Mouse (Mus musculus): Measurements from ENCODE around the gene Erc1. TPM values are rescaled to one million over a fixed set of nuclear protein-coding genes. Genes with fewer than 3 reads are reported as not detected.
A peak's percentile ranks its signal among the peaks of the same experiment; 100 is the strongest.
"Not testable (repeated sequence)": the region's sequence is repeated elsewhere in the genome, so short reads cannot be mapped to it uniquely, and the experiment has no call there.

Erc1 gene
- polyA plus RNA-seq, 1 experiment from 2014 or later = 20.0 TPM

GRCm38 (mm10) chr6:119654777-119655176 is 193.2 kb downstream of the Erc1 start:
- H3K9ac ChIP-seq (ENCODE audit: low read length); H3K9me3 ChIP-seq (ENCODE audit: control insufficient read depth, low read length); H3K4me3 ChIP-seq (ENCODE audit: control insufficient read depth in 1 of 2, insufficient read depth in 1 of 2, low read depth in 1 of 2, low read length in 2 of 2); ATAC-seq (ENCODE audit: insufficient number of reproducible peaks, insufficient read depth, low FRiP score, low read depth); H3K4me1 ChIP-seq (ENCODE audit: control insufficient read depth in 2 of 2, insufficient read depth in 2 of 2, low read length in 2 of 2); H3K27me3 ChIP-seq (ENCODE audit: control insufficient read depth, insufficient read depth, low read length); H3K4me2 ChIP-seq (ENCODE audit: low read length); H3K36me3 ChIP-seq (ENCODE audit: control insufficient read depth, insufficient read depth, low read length): not testable (repeated sequence)
- peak overlapping the region; percentile 44 to 53; a peak in 2 of 4 replicates for H3K27ac ChIP-seq (replicated peaks in 1 of 2; ENCODE audit: control insufficient read depth in 1 of 2, insufficient read depth in 1 of 2, low read depth in 2 of 2, low read length in 2 of 2)
- 42% methylated on average over 2 of the region's 2 CpGs for WGBS

- H3K4me2 ChIP-seq (ENCODE audit: low read length) = no peak overlapping the region
- no peak overlapping the region for H3K9ac ChIP-seq (ENCODE audit: low read length)
- no peak overlapping the region for H3K4me3 ChIP-seq (ENCODE audit: control insufficient read depth in 1 of 2, insufficient read depth in 1 of 2, low read depth in 1 of 2, low read length in 2 of 2)
- H3K27me3 ChIP-seq (ENCODE audit: control insufficient read depth, insufficient read depth, low read length) = no peaks in the 10 kb centered on the region
- no peaks in the 10 kb centered on the region for H3K36me3 ChIP-seq (ENCODE audit: control insufficient read depth, insufficient read depth, low read length)
- 81% methylated on average over 14 of the region's 14 CpGs for WGBS
- no peaks in the 10 kb centered on the region for H3K9me3 ChIP-seq (ENCODE audit: control insufficient read depth, low read length)
- no peak overlapping the region for H3K27ac ChIP-seq (replicated peaks in 1 of 2; ENCODE audit: control insufficient read depth in 1 of 2, insufficient read depth in 1 of 2, low read depth in 2 of 2, low read length in 2 of 2)
- ATAC-seq (ENCODE audit: insufficient number of reproducible peaks, insufficient read depth, low FRiP score, low read depth) = no peak
- peaks cover 4 to 7% of the 10 kb centered on the region in 2 experiments; a peak in 3 of 4 replicates for H3K4me1 ChIP-seq (ENCODE audit: control insufficient read depth in 2 of 2, insufficient read depth in 2 of 2, low read length in 2 of 2)
Measured at GRCm38 (mm10) chr6:119643880-119644460, 204.0 kb downstream of the Erc1 start.

GRCm38 (mm10) chr6:119643178-119643728 is 204.7 kb downstream of the Erc1 start:
- WGBS = 84% methylated on average over 7 of the region's 7 CpGs
- Histone ChIP-seq H3K4me2 (ENCODE audit: low read length) (no peak overlapping the region), H3K4me1 (ENCODE audit: control insufficient read depth in 2 of 2, insufficient read depth in 2 of 2, low read length in 2 of 2) (peaks cover 4 to 7% of the 10 kb centered on the region in 2 experiments; a peak in 3 of 4 replicates), H3K9ac (ENCODE audit: low read length) (no peak overlapping the region), H3K4me3 (ENCODE audit: control insufficient read depth in 1 of 2, insufficient read depth in 1 of 2, low read depth in 1 of 2, low read length in 2 of 2) (no peak overlapping the region), H3K27ac (replicated peaks in 1 of 2; ENCODE audit: control insufficient read depth in 1 of 2, insufficient read depth in 1 of 2, low read depth in 2 of 2, low read length in 2 of 2) (peak overlapping the region in 1 of 2 experiments; percentile 7; a peak in 1 of 4 replicates), H3K36me3 (ENCODE audit: control insufficient read depth, insufficient read depth, low read length) (no peaks in the 10 kb centered on the region), H3K27me3 (ENCODE audit: control insufficient read depth, insufficient read depth, low read length) (no peaks in the 10 kb centered on the region), H3K9me3 (ENCODE audit: control insufficient read depth, low read length) (no peaks in the 10 kb centered on the region)
- no peak for ATAC-seq (ENCODE audit: insufficient number of reproducible peaks, insufficient read depth, low FRiP score, low read depth)

GRCm38 (mm10) chr6:119642718-119643117 is 205.2 kb downstream of the Erc1 start:
- H3K9ac ChIP-seq (ENCODE audit: low read length) = no peak overlapping the region
- peaks cover 4 to 7% of the 10 kb centered on the region in 2 experiments; a peak in 3 of 4 replicates for H3K4me1 ChIP-seq (ENCODE audit: control insufficient read depth in 2 of 2, insufficient read depth in 2 of 2, low read length in 2 of 2)
- H3K27ac ChIP-seq (replicated peaks in 1 of 2; ENCODE audit: control insufficient read depth in 1 of 2, insufficient read depth in 1 of 2, low read depth in 2 of 2, low read length in 2 of 2) = peak overlapping the region in 1 of 2 experiments; percentile 7; a peak in 2 of 4 replicates
- ATAC-seq (ENCODE audit: insufficient number of reproducible peaks, insufficient read depth, low FRiP score, low read depth) = no peak; the same call in 1 of the 2 replicates
- no peak overlapping the region for H3K4me3 ChIP-seq (ENCODE audit: control insufficient read depth in 1 of 2, insufficient read depth in 1 of 2, low read depth in 1 of 2, low read length in 2 of 2)
- H3K27me3 ChIP-seq (ENCODE audit: control insufficient read depth, insufficient read depth, low read length) = no peaks in the 10 kb centered on the region
- H3K36me3 ChIP-seq (ENCODE audit: control insufficient read depth, insufficient read depth, low read length) = no peaks in the 10 kb centered on the region
- no peaks in the 10 kb centered on the region for H3K9me3 ChIP-seq (ENCODE audit: control insufficient read depth, low read length)
- no peak overlapping the region for H3K4me2 ChIP-seq (ENCODE audit: low read length)
- WGBS = 23% methylated on average over 2 of the region's 2 CpGs

GRCm38 (mm10) chr6:119635629-119636028 is 212.3 kb downstream of the Erc1 start:
- no peaks in the 10 kb centered on the region for H3K4me1 ChIP-seq (ENCODE audit: control insufficient read depth in 2 of 2, insufficient read depth in 2 of 2, low read length in 2 of 2)
- H3K4me3 ChIP-seq (ENCODE audit: control insufficient read depth in 1 of 2, insufficient read depth in 1 of 2, low read depth in 1 of 2, low read length in 2 of 2) = no peak overlapping the region
- ATAC-seq (ENCODE audit: insufficient number of reproducible peaks, insufficient read depth, low FRiP score, low read depth) = no peak
- H3K9me3 ChIP-seq (ENCODE audit: control insufficient read depth, low read length) = no peaks in the 10 kb centered on the region
- no peak overlapping the region for H3K4me2 ChIP-seq (ENCODE audit: low read length)
- H3K27ac ChIP-seq (replicated peaks in 1 of 2; ENCODE audit: control insufficient read depth in 1 of 2, insufficient read depth in 1 of 2, low read depth in 2 of 2, low read length in 2 of 2) = no peak overlapping the region
- no peak overlapping the region for H3K9ac ChIP-seq (ENCODE audit: low read length)
- H3K36me3 ChIP-seq (ENCODE audit: control insufficient read depth, insufficient read depth, low read length) = 0 out of 2 replicates have a peak, but pooled peaks cover under 1% of the 10 kb centered on the region
- no peaks in the 10 kb centered on the region for H3K27me3 ChIP-seq (ENCODE audit: control insufficient read depth, insufficient read depth, low read length)
- WGBS = 64% methylated on average over 2 of the region's 2 CpGs

- Histone ChIP-seq H3K4me3 (ENCODE audit: control insufficient read depth in 1 of 2, insufficient read depth in 1 of 2, low read depth in 1 of 2, low read length in 2 of 2) (no peak overlapping the region), H3K9me3 (ENCODE audit: control insufficient read depth, low read length) (no peaks in the 10 kb centered on the region), H3K4me2 (ENCODE audit: low read length) (no peak overlapping the region), H3K4me1 (ENCODE audit: control insufficient read depth in 2 of 2, insufficient read depth in 2 of 2, low read length in 2 of 2) (no peaks in the 10 kb centered on the region), H3K36me3 (ENCODE audit: control insufficient read depth, insufficient read depth, low read length) (peaks cover 20% of the 10 kb centered on the region), H3K9ac (ENCODE audit: low read length) (no peak overlapping the region), H3K27me3 (ENCODE audit: control insufficient read depth, insufficient read depth, low read length) (no peaks in the 10 kb centered on the region), H3K27ac (replicated peaks in 1 of 2; ENCODE audit: control insufficient read depth in 1 of 2, insufficient read depth in 1 of 2, low read depth in 2 of 2, low read length in 2 of 2) (no peak overlapping the region)
- ATAC-seq (ENCODE audit: insufficient number of reproducible peaks, insufficient read depth, low FRiP score, low read depth) = no peak
- 79% methylated on average over 3 of the region's 3 CpGs for WGBS
Measured at GRCm38 (mm10) chr6:119630622-119631021, 217.3 kb downstream of the Erc1 start.

- H3K36me3 ChIP-seq (ENCODE audit: control insufficient read depth, insufficient read depth, low read length) = no peaks in the 10 kb centered on the region
- H3K27ac ChIP-seq (replicated peaks in 1 of 2; ENCODE audit: control insufficient read depth in 1 of 2, insufficient read depth in 1 of 2, low read depth in 2 of 2, low read length in 2 of 2) = no peak overlapping the region
- no peak for ATAC-seq (ENCODE audit: insufficient number of reproducible peaks, insufficient read depth, low FRiP score, low read depth)
- no peaks in the 10 kb centered on the region for H3K9me3 ChIP-seq (ENCODE audit: control insufficient read depth, low read length)
- H3K4me2 ChIP-seq (ENCODE audit: low read length) = no peak overlapping the region
- H3K4me1 ChIP-seq (ENCODE audit: control insufficient read depth in 2 of 2, insufficient read depth in 2 of 2, low read length in 2 of 2) = peaks cover 0 to 11% of the 10 kb centered on the region in 2 experiments; a peak in 2 of 4 replicates
- H3K4me3 ChIP-seq (ENCODE audit: control insufficient read depth in 1 of 2, insufficient read depth in 1 of 2, low read depth in 1 of 2, low read length in 2 of 2) = no peak overlapping the region
- H3K9ac ChIP-seq (ENCODE audit: low read length) = no peak overlapping the region
- no peaks in the 10 kb centered on the region for H3K27me3 ChIP-seq (ENCODE audit: control insufficient read depth, insufficient read depth, low read length)
- 70% methylated on average over 2 of the region's 2 CpGs for WGBS
Measured at GRCm38 (mm10) chr6:119601379-119601778, 246.6 kb downstream of the Erc1 start.
